Mouse (Mus musculus) R1 (cell line): Measurements from ENCODE around the gene Pdlim7.

Source experiments
- DNase-seq: peaks from one replicate; pipeline ENCODE4 v3.0.0-alpha.2; 2018; ENCODE audit warnings: low read depth, low spot score

The Pdlim7 gene

GRCm38 (mm10) chr13:55513111-55513748 is at the start of gene Pdlim7:
Gene Pdlim7 (minus strand): TSS chr13:55513676.
- peak; percentile 88 for DNase-seq

GRCm38 (mm10) chr13:55557499-55557898 is 44.0 kb upstream of the Pdlim7 start:
- DNase-seq, result no peak

- DNase-seq, result no peak
Measured at GRCm38 (mm10) chr13:55555921-55556320, 42.4 kb upstream of the Pdlim7 start.

- no peak for DNase-seq
Measured at GRCm38 (mm10) chr13:55549061-55549460, 35.6 kb upstream of the Pdlim7 start.

- DNase-seq, result no peak
Measured at GRCm38 (mm10) chr13:55548426-55548825, 35.0 kb upstream of the Pdlim7 start.

GRCm38 (mm10) chr13:55547916-55548315 is 34.4 kb upstream of the Pdlim7 start:
- DNase-seq, result no peak

GRCm38 (mm10) chr13:55544792-55545191 is 31.3 kb upstream of the Pdlim7 start:
- DNase-seq, result no peak

GRCm38 (mm10) chr13:55543447-55543846 is 30.0 kb upstream of the Pdlim7 start:
- DNase-seq, result no peak

- no peak for DNase-seq
Measured at GRCm38 (mm10) chr13:55542891-55543290, 29.4 kb upstream of the Pdlim7 start.

- no peak for DNase-seq
Measured at GRCm38 (mm10) chr13:55540933-55541332, 27.5 kb upstream of the Pdlim7 start.

- DNase-seq, result peak; percentile 100
Measured at GRCm38 (mm10) chr13:55536194-55537175, 23.0 kb upstream of the Pdlim7 start, which contains the start of gene Ddx41. Gene Ddx41 (minus strand): TSS chr13:55536658.

GRCm38 (mm10) chr13:55535796-55536193 is 22.3 kb upstream of the Pdlim7 start:
- DNase-seq, result no peak

- no peak for DNase-seq
Measured at GRCm38 (mm10) chr13:55535191-55535590, 21.7 kb upstream of the Pdlim7 start.

- DNase-seq, result no peak
Measured at GRCm38 (mm10) chr13:55529198-55529915, 15.9 kb upstream of the Pdlim7 start, which contains the start of gene Dok3. Gene Dok3 (minus strand): TSS chr13:55529296.

- DNase-seq, result no peak
Measured at GRCm38 (mm10) chr13:55527834-55528772, 14.6 kb upstream of the Pdlim7 start.

GRCm38 (mm10) chr13:55527212-55527611 is 13.7 kb upstream of the Pdlim7 start:
- no peak for DNase-seq

GRCm38 (mm10) chr13:55525733-55526553 is 12.5 kb upstream of the Pdlim7 start:
- DNase-seq, result no peak

- DNase-seq, result no peak
Measured at GRCm38 (mm10) chr13:55523951-55524600, 10.6 kb upstream of the Pdlim7 start.

- no peak for DNase-seq
Measured at GRCm38 (mm10) chr13:55523278-55523677, 9.8 kb upstream of the Pdlim7 start.
